Comparison of ENCODE assay signal across 20 mouse cellular contexts in the genomic region with DNA sequence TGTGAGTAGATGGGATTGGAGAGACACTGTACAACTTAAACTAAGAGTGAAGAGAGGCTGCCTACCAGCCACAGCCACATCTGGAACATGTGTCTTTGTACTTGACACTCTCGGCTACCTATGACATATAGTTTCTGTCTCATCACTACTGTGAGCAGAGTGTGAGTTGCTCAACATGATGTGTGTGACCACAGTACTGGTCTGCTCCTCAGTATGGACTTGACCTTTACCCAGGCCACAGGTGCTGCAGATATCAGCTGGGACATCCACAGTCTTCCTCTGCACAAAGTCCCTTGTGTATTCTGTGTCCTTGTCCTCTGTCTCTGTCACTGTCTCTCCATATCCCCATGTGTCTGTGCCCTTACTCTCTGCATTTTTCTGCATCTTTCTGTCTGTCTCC.
DNase-seq lines count a peak whose midpoint lies in the region; ATAC-seq and TF ChIP-seq lines count a peak whose summit lies in the region.
"Had no signal": no experiment of that assay in that cellular context is flagged by ENCODE, and none has a peak within 500 bp of the region (broad histone marks: within the 10 kb centered on the region; RNA-seq: fewer than 3 reads in every experiment).

No protein-coding gene starts in this region.

- no peak overlapping the region for H3K4me2 ChIP-seq in embryonic facial prominence, embryonic 12.5 days (replicated peaks)
- H3K4me2 ChIP-seq in intestine, embryonic 16.5 days (ENCODE audit: low read depth, low read length): no peak overlapping the region
- H3K4me2 ChIP-seq in intestine, embryonic 15.5 days (replicated peaks): no peak overlapping the region
- no peak overlapping the region for H3K4me2 ChIP-seq in midbrain, postnatal 0 days (ENCODE audit: low read depth, low read length, poor library complexity, severe bottlenecking)
- H3K4me2 ChIP-seq in midbrain, embryonic 14.5 days (ENCODE audit: low read length): no peak overlapping the region
- H3K4me2 ChIP-seq: limb, embryonic 15.5 days had no signal

- no peak overlapping the region for H3K4me3 ChIP-seq in embryonic facial prominence, embryonic 12.5 days
- H3K4me3 ChIP-seq in embryonic facial prominence, embryonic 10.5 days: no peak overlapping the region
- no peak overlapping the region for H3K4me3 ChIP-seq in intestine, embryonic 16.5 days (ENCODE audit: low read length)
- no peak overlapping the region for H3K4me3 ChIP-seq in intestine, embryonic 15.5 days (replicated peaks)
- no peak overlapping the region for H3K4me3 ChIP-seq in midbrain, postnatal 0 days (ENCODE audit: low read depth, low read length)
- H3K4me3 ChIP-seq in midbrain, embryonic 14.5 days (replicated peaks; ENCODE audit: low read depth, low read length): no peak overlapping the region
- H3K4me3 ChIP-seq: limb, embryonic 15.5 days; midbrain, embryonic 10.5 days had no signal

- 0 out of 2 replicates have a peak, but pooled peaks have one; percentile 28 for ATAC-seq in embryonic facial prominence, embryonic 12.5 days (ENCODE audit: insufficient number of reproducible peaks, insufficient read depth, low FRiP score, low TSS enrichment)
- ATAC-seq in intestine, embryonic 16.5 days: peak; percentile 28; the same call in 1 of the 2 replicates
- ATAC-seq in intestine, embryonic 15.5 days: no peak
- ATAC-seq in midbrain, postnatal 0 days (ENCODE audit: low FRiP score): 0 out of 2 replicates have a peak, but pooled peaks have one; percentile 13
- ATAC-seq in midbrain, embryonic 14.5 days (ENCODE audit: low FRiP score, low TSS enrichment): no peak
- ATAC-seq: activated CD4-positive, CD25-positive, alpha-beta regulatory T cell, adult 4 months had no signal

- no peak for DNase-seq in embryonic facial prominence, embryonic 10.5 days (ENCODE audit: low spot score)
- no peak for DNase-seq in midbrain, postnatal 0 days (ENCODE audit: low spot score)
- no peak for DNase-seq in midbrain, embryonic 14.5 days
- no peak for DNase-seq in ovary, postnatal 10 days (ENCODE audit: low spot score)
- no peak for DNase-seq in cerebellum, adult 8-10 months
- DNase-seq: adrenal gland, adult 8-10 months; cerebellum, adult 11-12 months; cerebellum, postnatal 14 days; gastrocnemius, postnatal 36 days; kidney, adult 2 months; layer of hippocampus, adult 9-11 months; lung, postnatal 10 days; thymus, postnatal 14 days had no signal

- no peak overlapping the region for H3K9ac ChIP-seq in embryonic facial prominence, embryonic 12.5 days
- H3K9ac ChIP-seq in intestine, embryonic 16.5 days (ENCODE audit: low read depth, low read length): no peak overlapping the region
- H3K9ac ChIP-seq in intestine, embryonic 15.5 days: no peak overlapping the region
- no peak overlapping the region for H3K9ac ChIP-seq in midbrain, postnatal 0 days (replicated peaks; ENCODE audit: low read length, poor library complexity, severe bottlenecking)
- no peak overlapping the region for H3K9ac ChIP-seq in midbrain, embryonic 14.5 days (replicated peaks; ENCODE audit: low read length)
- H3K9ac ChIP-seq: limb, embryonic 15.5 days had no signal

- WGBS in embryonic facial prominence, embryonic 12.5 days: 92% methylated on average over 1 of the region's 1 CpGs
- 95% methylated on average over 1 of the region's 1 CpGs for WGBS in embryonic facial prominence, embryonic 10.5 days
- WGBS in intestine, embryonic 16.5 days: 97% methylated on average over 1 of the region's 1 CpGs
- WGBS in intestine, embryonic 15.5 days: 96% methylated on average over 1 of the region's 1 CpGs
- WGBS in midbrain, postnatal 0 days: 100% methylated on average over 1 of the region's 1 CpGs
- WGBS in midbrain, embryonic 14.5 days: 94% methylated on average over 1 of the region's 1 CpGs

- H3K4me1 ChIP-seq in embryonic facial prominence, embryonic 12.5 days: peaks cover 19% of the 10 kb centered on the region
- peaks cover 30% of the 10 kb centered on the region for H3K4me1 ChIP-seq in embryonic facial prominence, embryonic 10.5 days
- no peaks in the 10 kb centered on the region; the same call in 1 of the 2 replicates for H3K4me1 ChIP-seq in intestine, embryonic 16.5 days (ENCODE audit: control insufficient read depth, insufficient read depth, low read length)
- H3K4me1 ChIP-seq in intestine, embryonic 15.5 days (replicated peaks): no peaks in the 10 kb centered on the region
- no peaks in the 10 kb centered on the region for H3K4me1 ChIP-seq in midbrain, postnatal 0 days (ENCODE audit: insufficient read depth, low read length)
- peaks cover 11% of the 10 kb centered on the region; the same call in 1 of the 2 replicates for H3K4me1 ChIP-seq in midbrain, embryonic 14.5 days (ENCODE audit: control insufficient read depth, insufficient read depth, low read length)

- no peak overlapping the region for H3K27ac ChIP-seq in embryonic facial prominence, embryonic 12.5 days
- no peak overlapping the region for H3K27ac ChIP-seq in embryonic facial prominence, embryonic 10.5 days (replicated peaks)
- no peak overlapping the region for H3K27ac ChIP-seq in intestine, embryonic 16.5 days (ENCODE audit: low read length)
- no peak overlapping the region for H3K27ac ChIP-seq in intestine, embryonic 15.5 days
- no peak overlapping the region for H3K27ac ChIP-seq in midbrain, postnatal 0 days (ENCODE audit: low read depth, low read length)
- no peak overlapping the region for H3K27ac ChIP-seq in midbrain, embryonic 14.5 days (replicated peaks; ENCODE audit: low read depth, low read length)
- H3K27ac ChIP-seq: kidney, postnatal 0 days; limb, embryonic 15.5 days had no signal

- TF ChIP-seq CTCF in midbrain, postnatal 0 days (IDR thresholded peaks at IDR 0.05): no peak

- no peaks in the 10 kb centered on the region for H3K36me3 ChIP-seq in embryonic facial prominence, embryonic 12.5 days
- H3K36me3 ChIP-seq in embryonic facial prominence, embryonic 10.5 days (replicated peaks): no peaks in the 10 kb centered on the region
- no peaks in the 10 kb centered on the region for H3K36me3 ChIP-seq in intestine, embryonic 16.5 days (ENCODE audit: control insufficient read depth, insufficient read depth, low read length)
- H3K36me3 ChIP-seq in intestine, embryonic 15.5 days: no peaks in the 10 kb centered on the region
- H3K36me3 ChIP-seq in midbrain, postnatal 0 days (ENCODE audit: insufficient read depth, low read length): no peaks in the 10 kb centered on the region
- H3K36me3 ChIP-seq in midbrain, embryonic 14.5 days (ENCODE audit: control insufficient read depth, insufficient read depth, low read length): no peaks in the 10 kb centered on the region
- H3K36me3 ChIP-seq: limb, embryonic 15.5 days; midbrain, embryonic 10.5 days had no signal

- no peaks in the 10 kb centered on the region for H3K9me3 ChIP-seq in embryonic facial prominence, embryonic 12.5 days
- no peaks in the 10 kb centered on the region for H3K9me3 ChIP-seq in embryonic facial prominence, embryonic 10.5 days
- no peaks in the 10 kb centered on the region for H3K9me3 ChIP-seq in intestine, embryonic 16.5 days (ENCODE audit: control insufficient read depth, low read length)
- H3K9me3 ChIP-seq in intestine, embryonic 15.5 days: no peaks in the 10 kb centered on the region
- H3K9me3 ChIP-seq in midbrain, postnatal 0 days (ENCODE audit: low read length): no peaks in the 10 kb centered on the region
- no peaks in the 10 kb centered on the region for H3K9me3 ChIP-seq in midbrain, embryonic 14.5 days (ENCODE audit: control insufficient read depth, low read length)
- H3K9me3 ChIP-seq: limb, embryonic 15.5 days; midbrain, embryonic 10.5 days had no signal

- no peaks in the 10 kb centered on the region for H3K27me3 ChIP-seq in embryonic facial prominence, embryonic 12.5 days
- no peaks in the 10 kb centered on the region for H3K27me3 ChIP-seq in embryonic facial prominence, embryonic 10.5 days (replicated peaks; ENCODE audit: low read depth, poor library complexity, severe bottlenecking)
- no peaks in the 10 kb centered on the region for H3K27me3 ChIP-seq in intestine, embryonic 16.5 days (replicated peaks; ENCODE audit: control insufficient read depth, insufficient read depth, low read length)
- H3K27me3 ChIP-seq in intestine, embryonic 15.5 days (replicated peaks): no peaks in the 10 kb centered on the region
- no peaks in the 10 kb centered on the region for H3K27me3 ChIP-seq in midbrain, postnatal 0 days (ENCODE audit: insufficient read depth, low read length)
- H3K27me3 ChIP-seq in midbrain, embryonic 14.5 days (ENCODE audit: control insufficient read depth, insufficient read depth, low read length): no peaks in the 10 kb centered on the region
- H3K27me3 ChIP-seq: limb, embryonic 15.5 days had no signal

Comparison
In these comparisons a context has a peak if more than half of its experiments do, and no peak if none do; other contexts are left out.
1. ATAC-seq: peak in embryonic facial prominence, embryonic 12.5 days (single experiment), intestine, embryonic 16.5 days (single experiment) and midbrain, postnatal 0 days (single experiment); none in intestine, embryonic 15.5 days (single experiment) and midbrain, embryonic 14.5 days (single experiment).